Mouse (Mus musculus) gastrocnemius, adult 8-10 months (tissue): ENCODE results near the gene Atl3. TPM values are rescaled to one million over a fixed set of nuclear protein-coding genes. Genes with fewer than 3 reads are reported as not detected.
"Not testable (repeated sequence)": the region's sequence is repeated elsewhere in the genome, so short reads cannot be mapped to it uniquely, and the experiment has no call there.

ENCODE experiments used
- DNase-seq, 2 experiments: peaks; one replicate each; pipeline ENCODE4 v3.0.0; 2022; ENCODE audit warnings: low spot score in 2 of 2
- total RNA-seq, 4 experiments: library from RNA; stranded (reverse); gene quantifications; 2 replicates each; pipeline ENCODE4 v1.2.4; 2022

The Atl3 gene
- total RNA-seq: 1 to 10 TPM; 5.6 to 8.0 (median 7.1) TPM

GRCm38 (mm10) chr19:7493352-7494186 lies at the start of gene Atl3:
TSS of gene Atl3 (plus strand) at chr19:7494040.
- DNase-seq: no peak

DNA sequence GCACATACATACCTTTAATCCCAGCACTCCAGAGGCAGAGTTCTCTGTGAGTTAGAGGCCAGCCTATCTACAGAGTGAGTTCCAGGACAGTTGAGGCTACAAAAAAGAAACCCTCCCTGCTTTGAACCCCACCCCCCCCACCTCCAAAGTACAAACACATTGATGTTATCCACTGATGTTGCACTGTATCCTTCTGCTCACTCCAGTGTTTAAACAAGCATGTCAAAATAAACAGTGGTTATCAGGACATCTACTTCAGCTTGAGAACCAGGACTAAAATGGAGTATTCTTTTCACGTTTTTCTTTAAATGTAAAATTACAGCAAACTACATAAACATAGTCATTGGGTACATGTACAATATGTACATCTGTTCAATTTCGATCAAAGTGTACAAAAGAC lies 48.7 kb upstream of the Atl3 start:
- no peak for DNase-seq

DNA sequence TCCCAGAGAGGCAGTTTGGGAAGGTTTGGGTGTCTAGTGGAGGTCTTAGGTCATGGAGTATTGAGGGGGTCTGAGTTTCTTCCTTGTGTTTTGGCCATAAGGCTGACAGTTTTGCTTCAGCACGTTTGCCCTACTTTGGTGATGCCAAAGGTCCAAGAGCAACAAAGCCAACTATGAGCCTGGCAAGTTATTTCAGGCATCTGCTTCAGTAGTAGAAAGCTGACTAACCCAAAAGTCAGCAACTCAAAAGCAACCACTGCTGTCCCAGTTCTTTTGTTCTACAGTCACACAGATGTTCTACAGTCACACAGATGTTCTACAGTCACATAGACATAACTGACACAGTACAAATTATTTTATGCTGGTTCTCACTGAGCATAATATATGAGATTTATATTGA lies 48.2 kb upstream of the Atl3 start:
- no peak for DNase-seq

GRCm38 (mm10) chr19:7456803-7457202 lies 37.0 kb upstream of the Atl3 start:
- DNase-seq: no peak

DNA sequence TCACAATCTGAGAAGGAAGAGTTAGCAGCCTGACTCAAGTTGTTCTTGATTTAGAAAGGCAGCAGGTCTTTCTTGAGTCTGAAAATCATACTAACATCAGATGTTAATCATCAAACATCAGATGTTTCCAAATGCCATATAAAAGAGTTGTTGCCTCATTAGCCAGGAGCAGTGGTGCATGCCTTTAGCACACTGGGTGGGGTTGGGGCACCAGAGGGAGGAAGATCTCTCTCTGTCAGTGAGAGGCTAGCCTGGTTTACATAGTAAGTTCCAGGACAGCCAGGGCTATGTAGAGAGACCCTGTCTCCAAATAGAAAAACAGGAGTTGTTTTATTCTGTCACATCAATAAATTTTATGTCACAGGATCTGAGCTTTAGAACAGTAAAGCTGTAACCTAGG lies 34.9 kb upstream of the Atl3 start:
- DNase-seq: no peak

DNA sequence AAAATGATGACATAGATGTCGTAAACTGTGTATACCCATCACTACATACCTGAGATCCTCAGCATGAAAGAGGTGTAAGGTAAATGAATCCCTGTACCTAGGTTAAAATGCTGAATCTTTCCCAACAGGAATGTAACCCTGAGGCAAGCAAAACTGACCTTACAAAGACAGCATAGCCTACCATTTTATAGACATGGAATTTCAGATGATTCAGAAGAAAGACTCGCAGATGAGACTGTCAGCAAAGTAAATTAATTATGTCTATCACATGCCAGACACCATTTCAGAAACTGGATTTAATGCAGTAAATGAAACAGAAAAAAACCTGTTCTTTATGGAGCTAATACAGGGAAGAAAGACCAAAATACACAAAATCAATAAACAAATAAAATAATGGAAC lies 34.5 kb upstream of the Atl3 start:
- no peak for DNase-seq

- no peak for DNase-seq
Measured at GRCm38 (mm10) chr19:7467915-7468314, 25.9 kb upstream of the Atl3 start.

DNA sequence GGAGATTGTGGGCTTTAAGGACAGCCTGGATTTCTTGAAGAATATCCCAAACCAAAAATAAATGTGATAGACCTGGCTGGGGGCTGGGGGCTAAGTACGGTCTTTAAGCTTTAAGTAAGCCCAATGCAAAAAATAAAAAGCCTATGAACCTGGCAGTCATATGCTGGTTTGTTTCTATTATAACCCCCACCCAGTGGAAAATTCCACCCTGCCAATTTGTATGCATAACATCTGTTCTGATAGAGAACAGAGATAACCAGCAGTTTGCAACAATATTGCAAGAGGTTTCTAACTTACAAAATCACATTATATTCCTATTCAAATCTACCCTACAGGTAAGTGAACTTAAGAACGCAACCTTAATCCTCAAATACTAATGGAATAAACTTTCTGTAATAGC lies 23.2 kb upstream of the Atl3 start:
- DNase-seq: no peak

GRCm38 (mm10) chr19:7479751-7480248 lies 14.0 kb upstream of the Atl3 start:
- DNase-seq: no peak

- DNase-seq: no peak
Measured at GRCm38 (mm10) chr19:7481541-7482265, 12.1 kb upstream of the Atl3 start.

DNA sequence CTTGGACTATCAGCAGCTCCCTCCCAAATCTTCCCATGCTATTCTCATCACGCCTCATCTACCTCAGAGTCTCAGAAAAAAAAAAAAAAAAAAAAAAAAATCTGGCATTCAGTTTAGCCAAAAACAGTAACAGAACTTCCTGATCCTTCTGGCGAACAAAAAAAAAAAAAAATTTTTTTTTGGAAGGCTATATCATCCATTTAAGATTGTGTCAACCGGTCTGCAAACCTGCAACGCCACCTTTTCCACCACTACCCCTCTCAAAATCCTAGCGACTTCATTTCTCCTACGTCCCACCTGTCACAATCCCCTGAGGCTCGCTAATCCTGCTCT lies 11.6 kb upstream of the Atl3 start:
- no peak for DNase-seq

- peak; percentile 91 to 96 for DNase-seq
Measured at GRCm38 (mm10) chr19:7482599-7483511, 11.0 kb upstream of the Atl3 start, which contains the start of gene Rtn3. TSS of gene Rtn3 (minus strand) at chr19:7483281.

- peak in 1 of 2 experiments; percentile 5 for DNase-seq
Measured at GRCm38 (mm10) chr19:7483512-7483882, 10.3 kb upstream of the Atl3 start.

DNA sequence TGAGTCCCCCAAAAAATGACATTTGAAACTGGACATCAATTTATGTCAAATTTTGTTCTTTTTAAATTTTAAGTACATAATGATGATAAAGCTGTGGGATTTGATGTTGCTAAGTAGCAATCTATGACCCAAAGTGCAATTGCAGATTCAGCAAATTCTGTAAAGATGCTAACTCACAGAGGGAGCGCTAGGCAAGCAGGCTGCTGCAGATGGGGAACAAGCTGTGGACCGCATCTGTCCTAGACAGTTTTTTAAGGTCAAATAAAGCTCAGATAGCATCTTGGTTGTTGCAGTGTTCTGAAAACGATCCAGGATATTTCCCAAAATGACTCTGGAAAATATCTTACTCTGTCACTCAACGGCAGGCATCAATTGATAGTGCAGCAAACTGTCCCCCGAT lies 9.8 kb upstream of the Atl3 start:
- DNase-seq: no peak

DNA sequence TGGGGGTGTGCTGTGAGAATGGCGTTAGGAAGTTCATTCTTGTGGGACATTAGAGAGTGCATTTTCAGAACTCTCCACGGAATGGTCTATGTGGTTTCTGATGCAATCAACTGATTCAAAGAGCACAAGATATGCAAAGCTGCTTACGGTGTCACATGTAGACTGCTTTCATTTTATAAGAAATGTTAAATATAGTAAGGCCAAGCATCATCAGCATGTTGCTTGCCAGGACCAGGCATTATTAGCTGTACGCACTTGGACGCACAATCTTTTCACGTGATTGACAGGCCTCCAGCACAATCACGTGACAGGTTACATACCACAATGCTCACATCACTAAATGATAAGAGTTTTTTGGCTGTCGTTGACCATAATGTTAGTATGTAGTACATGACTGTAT lies 6.2 kb upstream of the Atl3 start:
- DNase-seq: no peak

DNA sequence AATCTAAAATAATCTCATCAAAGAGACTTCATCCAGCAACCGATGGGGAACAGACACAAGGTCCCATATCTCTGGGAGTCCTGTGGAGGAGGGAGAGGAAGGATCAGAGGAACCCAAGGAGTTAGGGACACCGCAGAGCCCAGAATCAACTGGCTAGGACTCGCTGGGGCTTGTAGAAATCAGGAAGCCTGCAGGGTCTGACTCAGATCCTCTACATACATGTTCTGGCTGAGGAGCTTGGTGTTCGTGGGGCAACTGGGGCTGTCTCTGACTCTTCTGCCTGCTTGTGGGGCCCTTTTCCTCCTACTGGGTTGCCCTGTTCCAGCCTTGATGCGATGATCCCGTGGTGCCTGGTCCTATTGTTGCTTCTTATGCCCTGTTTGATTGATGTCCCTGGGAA lies 1.9 kb upstream of the Atl3 start:
- no peak for DNase-seq

DNA sequence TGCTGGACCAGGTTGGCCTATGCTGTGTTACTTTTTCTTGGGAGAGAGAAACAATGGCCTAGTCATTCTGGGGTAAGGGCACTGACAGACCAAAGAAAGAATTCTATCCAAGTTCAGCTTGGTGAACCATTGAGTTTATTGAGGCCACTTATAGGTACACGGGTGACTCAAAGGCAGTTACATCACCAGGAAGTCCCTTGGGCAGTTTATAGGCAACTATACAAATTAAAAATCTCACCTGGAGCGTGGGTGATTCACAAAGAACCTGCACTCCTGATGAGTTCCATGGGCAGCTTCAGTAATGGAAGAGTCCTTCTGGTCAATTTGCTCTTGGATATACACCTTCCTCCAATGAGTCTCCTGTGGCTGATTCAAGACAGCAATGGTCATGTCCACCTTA lies 1.2 kb upstream of the Atl3 start:
- DNase-seq: no peak

GRCm38 (mm10) chr19:7494187-7495015 lies 561 bp downstream of the Atl3 start:
- DNase-seq: peak; percentile 90 to 95

- no peak for DNase-seq
Measured at GRCm38 (mm10) chr19:7495221-7496038, 1.6 kb downstream of the Atl3 start.

DNA sequence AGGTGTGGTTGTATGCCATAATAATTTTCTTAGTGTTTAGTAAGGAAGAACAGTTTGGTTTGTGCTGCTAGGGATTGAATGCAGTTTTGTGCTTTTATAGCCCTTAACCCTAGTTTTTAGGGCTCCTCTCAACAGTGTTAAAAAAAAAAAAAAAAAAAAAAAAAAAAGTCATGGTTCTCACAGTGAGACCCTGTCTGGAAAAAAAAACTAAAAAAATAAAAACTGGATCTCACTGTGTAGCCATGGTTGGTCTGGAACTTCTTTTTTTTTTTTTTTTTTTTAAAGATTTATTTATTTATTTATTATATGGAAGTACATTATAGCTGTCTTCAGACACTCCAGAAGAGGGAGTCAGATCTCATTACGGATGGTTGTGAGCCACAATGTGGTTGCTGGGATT lies 2.2 kb downstream of the Atl3 start:
- not testable (repeated sequence) for DNase-seq
